Mouse (Mus musculus) thymus, postnatal 25 days (tissue): ENCODE results near the gene Ldlrad3.

Experiments used
- DNase-seq: peaks from one replicate; pipeline ENCODE4 v3.0.0; 2022

The Ldlrad3 gene

GRCm38 (mm10) chr2:102034513-102034879, 151.7 kb downstream of the Ldlrad3 start:
- DNase-seq, result peak; percentile 43

DNA sequence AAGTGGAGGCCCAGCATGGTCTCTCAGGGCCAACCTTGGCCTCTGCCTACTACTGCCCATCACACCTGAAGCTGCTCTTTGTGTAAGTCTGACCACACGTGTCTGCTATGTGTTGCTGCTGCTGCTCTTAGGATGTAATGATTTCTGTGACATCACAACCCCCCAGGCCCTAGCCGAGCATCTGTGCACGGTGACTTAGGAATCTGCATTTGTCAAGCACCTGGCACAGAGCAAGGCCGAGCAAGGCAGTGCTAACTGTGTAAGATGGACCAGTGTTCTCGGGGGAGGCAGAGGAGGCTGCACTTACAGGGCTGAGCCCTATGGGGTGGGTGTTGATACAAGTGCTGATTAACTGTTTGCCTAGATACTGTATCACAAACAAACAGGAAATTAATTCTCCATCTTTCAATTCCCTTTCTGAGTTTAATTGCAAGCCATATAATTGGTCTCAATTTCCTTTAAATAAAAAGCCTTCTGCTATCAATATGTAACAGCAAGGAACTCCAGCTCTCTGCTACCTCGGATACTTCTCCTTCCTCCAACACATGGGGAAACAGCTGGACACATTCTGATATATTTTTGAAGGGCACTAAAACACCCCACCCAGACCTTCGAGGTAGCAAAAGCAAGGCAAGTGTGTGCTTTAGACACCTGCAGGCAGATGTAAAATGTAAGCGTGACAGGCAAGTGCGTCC, 152.2 kb downstream of the Ldlrad3 start:
- peak; percentile 61 for DNase-seq

DNA sequence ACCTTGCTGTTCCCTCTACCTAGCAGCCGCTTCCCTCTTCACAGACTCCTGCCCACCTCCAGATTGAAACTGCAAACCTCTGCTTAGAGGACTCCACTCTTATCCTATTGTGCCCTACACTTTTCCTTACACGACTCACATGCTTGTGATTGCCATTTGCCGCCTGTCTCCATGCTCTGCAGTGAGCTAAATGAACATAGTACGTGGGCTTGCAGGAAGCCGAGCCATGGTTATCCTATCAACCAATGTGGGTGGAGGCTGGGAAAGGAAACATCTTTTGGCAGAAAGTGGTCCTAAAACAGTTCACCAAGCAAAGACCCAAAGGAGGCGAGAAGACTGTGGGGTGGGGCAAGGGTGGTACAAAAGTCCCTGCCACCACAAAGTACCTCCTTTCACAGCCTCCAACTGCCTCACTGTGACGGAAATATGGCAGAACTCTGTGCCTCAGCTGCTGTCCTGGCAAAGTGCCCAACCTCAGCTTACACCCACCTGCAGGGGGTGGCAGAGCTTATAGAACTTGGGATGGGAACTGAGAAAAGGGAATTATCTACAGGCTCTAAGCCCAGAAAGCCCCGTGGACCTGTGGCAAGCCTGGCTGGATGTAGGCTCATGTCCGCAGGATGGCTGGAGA, 153.4 kb downstream of the Ldlrad3 start:
- DNase-seq, result peak; percentile 85

DNA sequence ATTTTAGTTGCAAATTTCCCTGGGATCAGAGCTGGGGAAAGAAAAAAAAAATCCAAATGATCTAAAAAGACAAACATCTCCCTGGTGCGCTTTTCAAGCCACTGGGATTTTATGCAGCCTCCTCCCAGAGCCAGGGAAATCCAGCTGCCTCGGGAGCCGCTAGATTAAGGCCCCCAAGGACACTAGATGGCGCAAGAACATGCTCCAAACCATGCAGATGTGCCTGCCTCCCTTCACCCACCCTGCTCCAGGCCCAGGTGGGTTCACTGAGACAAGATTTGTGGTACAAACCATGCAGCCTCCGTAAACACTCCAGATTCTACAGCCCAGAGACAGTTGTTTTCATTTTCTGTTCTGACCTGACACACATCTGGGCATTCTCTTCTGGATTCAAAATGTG, 155.5 kb downstream of the Ldlrad3 start:
- peak; percentile 86 for DNase-seq

DNA sequence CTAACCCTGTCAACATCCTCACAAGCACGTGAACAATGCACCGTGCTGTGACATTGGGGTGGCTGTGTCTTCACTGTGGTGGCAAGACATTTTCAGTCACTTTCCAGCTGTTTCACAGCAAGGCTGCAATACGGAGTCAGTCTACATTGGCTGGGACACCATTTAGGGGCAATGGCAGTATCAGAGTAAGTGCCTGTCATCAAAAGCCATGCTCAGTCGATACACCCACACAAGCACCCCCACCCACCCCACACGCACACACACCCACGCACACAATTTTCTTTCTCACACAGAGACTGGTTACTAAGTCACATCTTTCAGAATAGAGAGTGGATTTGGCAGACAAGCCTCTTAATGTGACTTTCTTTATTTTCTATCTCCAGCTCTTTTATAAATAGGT, 156.0 kb downstream of the Ldlrad3 start:
- DNase-seq, result no peak

DNA sequence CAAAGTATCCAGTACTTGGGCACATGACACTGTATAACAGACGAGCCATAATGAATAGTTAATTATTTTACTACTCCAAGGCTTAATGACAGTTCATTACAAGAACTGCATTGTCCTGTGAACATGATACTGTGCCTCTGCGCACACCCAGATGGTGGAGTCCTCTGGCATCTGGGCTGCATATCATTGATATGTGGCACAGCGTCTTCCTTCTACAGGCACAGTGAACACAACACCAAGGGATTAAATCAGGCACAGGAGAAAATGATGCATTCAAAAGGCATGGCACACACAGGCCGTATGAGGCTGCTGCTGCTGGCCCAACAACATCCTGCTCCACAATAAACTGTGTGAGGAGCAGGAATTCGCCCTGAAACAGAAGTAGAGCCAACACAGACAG, 156.5 kb downstream of the Ldlrad3 start:
- DNase-seq, result no peak

DNA sequence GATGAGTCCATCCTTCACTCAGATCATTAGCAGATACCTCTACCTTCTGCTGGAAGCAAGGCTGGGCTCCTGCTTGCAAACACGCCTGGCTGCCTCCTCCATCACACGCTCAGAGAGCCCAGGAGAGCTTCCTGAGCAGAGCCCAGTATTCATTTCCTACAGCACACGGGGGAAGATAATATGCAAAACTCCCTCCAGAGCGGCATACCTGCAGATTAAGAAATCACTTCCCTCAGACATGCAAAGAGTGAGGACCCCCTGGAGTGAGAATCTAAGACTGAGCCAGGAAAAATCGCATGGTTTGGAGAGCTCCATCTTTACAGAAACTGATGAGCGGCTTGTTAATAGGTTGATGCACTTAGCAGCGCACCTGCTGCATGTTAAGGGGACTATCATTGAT, 158.9 kb downstream of the Ldlrad3 start:
- DNase-seq, result no peak

DNA sequence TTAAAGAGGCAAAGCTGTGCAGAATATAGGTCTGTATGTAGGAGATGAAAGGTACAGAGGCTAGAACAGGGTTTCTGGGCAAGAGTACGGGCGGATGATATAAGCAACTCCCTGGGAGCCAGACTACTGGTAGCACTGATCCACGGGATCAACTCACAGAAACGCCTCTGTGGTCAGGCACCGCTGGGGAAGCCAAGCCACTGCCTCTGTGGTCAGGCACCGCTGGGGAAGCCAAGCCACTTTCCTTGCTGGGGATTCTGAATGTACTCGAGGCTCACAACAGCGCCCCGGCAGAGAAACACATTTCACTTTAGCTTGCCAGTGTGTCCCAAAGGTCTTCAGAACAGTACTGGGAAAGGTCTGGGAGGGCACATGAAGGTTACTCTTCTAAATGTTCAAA, 160.0 kb downstream of the Ldlrad3 start:
- DNase-seq, result no peak

GRCm38 (mm10) chr2:102024483-102024882, 161.7 kb downstream of the Ldlrad3 start:
- no peak for DNase-seq

DNA sequence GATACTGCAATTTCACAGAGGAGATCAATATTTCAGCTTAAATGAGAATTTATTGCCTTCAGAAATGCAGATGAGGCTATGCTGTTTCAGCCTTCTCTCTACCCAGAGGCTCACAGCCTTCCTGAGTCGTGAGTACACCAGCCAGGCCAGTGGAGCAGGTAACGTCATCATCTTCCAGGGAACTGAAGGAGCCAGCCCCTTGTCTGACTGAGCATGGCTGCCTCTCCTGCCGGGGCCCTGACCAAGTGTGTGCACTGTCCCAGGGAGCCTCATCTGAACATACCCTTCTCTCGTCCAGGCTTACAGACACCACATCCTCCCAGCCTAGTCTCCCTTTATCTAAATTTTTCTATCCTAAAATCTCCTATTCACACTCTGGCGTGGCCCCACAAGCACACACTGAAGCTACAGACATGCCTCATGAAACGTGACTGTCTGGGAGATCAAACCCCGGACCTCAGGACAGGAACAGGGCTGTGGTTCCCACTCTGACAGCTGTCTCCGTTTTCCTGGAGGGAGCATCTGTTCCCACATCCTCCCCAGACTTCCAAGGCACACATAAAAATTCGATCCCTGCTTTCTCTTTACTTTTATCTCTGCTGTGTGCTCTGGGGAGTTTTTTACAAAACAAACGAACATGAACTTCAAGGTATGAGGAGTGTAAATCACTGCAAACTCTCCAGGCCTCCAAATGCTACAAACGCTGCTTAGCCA, 164.7 kb downstream of the Ldlrad3 start:
- no peak for DNase-seq

DNA sequence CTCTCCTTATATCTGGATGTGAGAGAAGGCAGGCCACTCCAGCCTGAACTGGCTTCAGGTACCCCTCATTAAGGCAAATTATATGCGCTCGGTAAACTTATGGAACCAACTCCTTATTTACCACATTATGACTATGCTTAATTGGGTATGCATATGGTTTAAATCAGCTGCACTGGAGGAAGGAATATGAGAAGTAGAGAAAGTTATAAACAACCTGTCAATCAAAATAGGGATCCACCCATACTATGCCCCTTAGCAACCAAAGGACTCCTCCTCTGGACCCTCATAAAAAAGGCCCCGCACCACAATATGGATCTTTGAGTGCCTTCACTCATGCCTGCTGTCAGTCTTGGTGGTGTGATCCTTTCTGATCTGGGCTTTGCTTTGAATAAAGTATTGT, 165.6 kb downstream of the Ldlrad3 start:
- no peak for DNase-seq

GRCm38 (mm10) chr2:102014538-102015113, 171.6 kb downstream of the Ldlrad3 start:
- DNase-seq, result no peak

DNA sequence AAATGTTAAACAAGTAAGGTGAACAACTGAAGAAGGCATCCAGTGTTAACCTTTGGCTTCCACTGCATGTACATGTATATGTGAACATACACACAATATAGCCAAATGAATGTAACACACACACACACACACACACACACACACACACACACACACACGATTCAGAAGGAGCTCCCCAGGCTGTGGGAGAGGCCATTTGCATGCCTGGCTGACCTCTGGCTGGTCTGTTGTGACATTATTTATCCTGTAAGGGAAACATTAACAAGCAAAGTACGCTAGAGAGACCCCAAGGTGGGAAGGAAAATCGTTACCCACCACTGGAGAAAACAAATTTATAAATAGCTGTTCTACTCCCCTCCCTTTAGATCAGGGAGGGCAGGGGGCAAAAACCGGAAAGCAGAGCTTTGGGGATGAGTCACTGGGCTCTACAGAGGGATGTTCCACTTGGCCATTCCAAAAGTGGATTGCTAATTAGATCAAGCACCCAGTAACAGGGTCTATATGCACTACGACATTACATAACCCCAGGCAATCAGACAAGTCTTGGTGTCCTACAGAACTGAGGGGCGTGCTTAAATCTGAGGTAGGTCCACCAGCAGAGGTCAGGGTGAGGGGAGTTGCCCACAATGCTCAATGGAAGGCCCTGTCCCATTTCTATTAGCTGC, 174.7 kb downstream of the Ldlrad3 start:
- DNase-seq, result no peak

- no peak for DNase-seq
Measured at GRCm38 (mm10) chr2:102009766-102010265, 176.4 kb downstream of the Ldlrad3 start.

DNA sequence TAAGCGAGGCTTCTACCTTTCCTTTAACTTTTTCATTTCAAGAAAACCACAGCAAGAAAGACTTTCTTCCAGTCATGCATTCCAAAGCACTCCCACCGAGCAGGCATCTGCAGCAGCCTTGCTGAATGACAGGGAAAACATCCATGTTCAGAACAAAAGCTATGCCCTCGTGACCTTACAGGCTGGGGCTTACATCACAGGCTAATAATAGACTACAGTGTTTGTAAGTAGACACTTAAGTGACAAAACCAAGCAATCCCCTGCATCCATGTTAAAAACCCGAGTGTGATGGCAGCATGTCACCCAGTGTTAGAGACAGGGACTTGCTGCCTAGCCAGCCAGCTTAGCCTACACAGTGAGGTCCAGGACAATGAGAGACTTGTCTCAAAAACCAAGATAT, 180.0 kb downstream of the Ldlrad3 start:
- DNase-seq, result no peak

GRCm38 (mm10) chr2:102005377-102006007, 180.7 kb downstream of the Ldlrad3 start:
- DNase-seq, result no peak

GRCm38 (mm10) chr2:102003776-102004264, 182.4 kb downstream of the Ldlrad3 start:
- DNase-seq, result no peak

DNA sequence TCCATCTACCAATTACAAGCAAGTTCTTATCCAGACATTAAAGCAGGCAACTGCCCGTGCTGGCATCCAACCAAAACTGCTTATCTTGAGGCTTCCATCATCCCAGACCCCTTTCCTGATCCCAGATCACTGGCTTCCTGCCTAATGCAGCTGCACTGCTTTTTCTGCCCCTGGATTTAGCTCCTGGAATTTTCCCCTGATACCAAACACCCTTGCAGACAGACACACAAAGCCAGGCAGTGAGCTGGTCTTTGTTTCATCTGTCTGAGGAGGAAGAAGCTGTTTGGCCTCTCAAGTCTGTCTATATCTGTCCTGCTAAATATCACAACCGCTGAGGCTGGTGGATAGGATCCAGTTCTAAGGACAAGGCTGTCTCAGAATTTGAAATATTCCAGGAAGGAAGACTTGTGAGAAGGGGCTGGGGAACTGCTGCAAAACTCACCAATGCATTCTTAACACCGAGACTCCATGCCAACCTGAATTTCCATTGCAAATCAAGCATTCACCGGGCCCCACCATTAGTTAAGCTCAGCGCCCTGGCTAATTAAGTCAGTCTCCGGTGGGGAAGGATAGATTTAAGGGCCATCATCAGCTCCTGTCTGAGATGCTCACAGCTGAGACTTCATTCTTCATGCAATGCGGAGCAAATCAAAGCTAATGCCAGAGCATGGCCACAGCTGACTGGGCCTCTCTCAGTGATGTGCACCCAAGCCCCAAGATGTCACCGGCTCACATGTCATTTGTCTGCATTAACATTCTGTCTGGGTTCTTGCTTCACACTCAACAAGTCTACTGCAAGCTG, 183.0 kb downstream of the Ldlrad3 start:
- no peak for DNase-seq

GRCm38 (mm10) chr2:102002408-102002973, 183.7 kb downstream of the Ldlrad3 start:
- DNase-seq, result no peak

- DNase-seq, result no peak
Measured at GRCm38 (mm10) chr2:102001661-102002060, 184.5 kb downstream of the Ldlrad3 start.

- no peak for DNase-seq
Measured at GRCm38 (mm10) chr2:101998911-101999572, 187.1 kb downstream of the Ldlrad3 start.
